In the genomic region with DNA sequence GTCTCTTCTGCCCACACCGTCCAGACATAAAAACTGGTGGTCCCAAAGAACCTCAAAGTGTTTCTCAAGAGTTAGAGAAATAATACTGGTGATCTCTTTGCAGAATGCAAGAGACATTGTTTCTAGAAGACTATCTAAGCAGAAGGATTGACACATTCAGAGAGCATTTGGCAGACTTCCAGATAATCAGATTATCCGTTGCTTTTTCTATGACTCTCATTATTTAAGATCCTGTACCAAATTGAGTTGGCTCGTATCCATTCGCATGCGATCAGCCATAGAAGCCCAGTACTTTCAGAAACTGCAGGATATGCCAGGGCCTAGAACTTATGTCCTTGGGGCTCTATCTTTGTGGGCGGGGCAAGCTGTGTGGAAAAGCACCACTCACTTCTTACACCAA, we compare ENCODE assay signal across 21 mouse cellular contexts.
DNase-seq lines count a peak whose midpoint lies in the region; ATAC-seq and TF ChIP-seq lines count a peak whose summit lies in the region.
"Had no signal": no experiment of that assay in that cellular context is flagged by ENCODE, and none has a peak within 500 bp of the region (broad histone marks: within the 10 kb centered on the region; RNA-seq: fewer than 3 reads in every experiment).

No protein-coding gene starts in this region.

- no peaks in the 10 kb centered on the region for H3K9me3 ChIP-seq in forebrain, embryonic 13.5 days (replicated peaks)
- H3K9me3 ChIP-seq in forebrain, embryonic 15.5 days: no peaks in the 10 kb centered on the region
- H3K9me3 ChIP-seq in lung, embryonic 14.5 days (ENCODE audit: low read depth, low read length): no peaks in the 10 kb centered on the region
- H3K9me3 ChIP-seq: embryonic facial prominence, embryonic 13.5 days; limb, embryonic 13.5 days had no signal

- no peaks in the 10 kb centered on the region for H3K36me3 ChIP-seq in forebrain, embryonic 13.5 days (ENCODE audit: poor library complexity, severe bottlenecking)
- no peaks in the 10 kb centered on the region for H3K36me3 ChIP-seq in forebrain, embryonic 15.5 days
- no peaks in the 10 kb centered on the region for H3K36me3 ChIP-seq in lung, embryonic 14.5 days (ENCODE audit: insufficient read depth)
- H3K36me3 ChIP-seq: embryonic facial prominence, embryonic 13.5 days; limb, embryonic 13.5 days had no signal

- DNase-seq in lung, embryonic 14.5 days: peak; percentile 20
- DNase-seq in lung, postnatal 10 days: no peak
- DNase-seq in MN1 (ENCODE audit: low spot score): peak; percentile 34
- no peak for DNase-seq in layer of hippocampus, adult 8-10 months (ENCODE audit: low spot score in 2 of 2)
- DNase-seq: adrenal gland, postnatal 10 days; cerebellum, adult 11 months; cerebellum, postnatal 14 days; gastrocnemius, postnatal 14 days; heart, adult 2 months; heart, postnatal 4 days; kidney, adult 8-10 months; kidney, postnatal 25 days; thymus, adult 18-20 months; thymus, postnatal 4 days had no signal

- H3K4me1 ChIP-seq in forebrain, embryonic 13.5 days: peaks cover 12% of the 10 kb centered on the region; the same call in 1 of the 2 replicates
- peaks cover 13% of the 10 kb centered on the region for H3K4me1 ChIP-seq in forebrain, embryonic 15.5 days
- no peaks in the 10 kb centered on the region for H3K4me1 ChIP-seq in lung, embryonic 14.5 days (ENCODE audit: insufficient read depth)
- H3K4me1 ChIP-seq: embryonic facial prominence, embryonic 13.5 days had no signal

- peak overlapping the region; percentile 44; the same call in 1 of the 2 replicates for H3K27ac ChIP-seq in forebrain, embryonic 13.5 days
- no peak overlapping the region; the same call in 1 of the 2 replicates for H3K27ac ChIP-seq in forebrain, embryonic 15.5 days (replicated peaks)
- no peak overlapping the region for H3K27ac ChIP-seq in lung, embryonic 14.5 days (ENCODE audit: low read depth)
- H3K27ac ChIP-seq: embryonic facial prominence, embryonic 13.5 days; heart, adult 2 months; limb, embryonic 13.5 days; liver, embryonic 14.5 days had no signal

- no peak overlapping the region for H3K4me2 ChIP-seq in forebrain, embryonic 13.5 days
- no peak overlapping the region for H3K4me2 ChIP-seq in forebrain, embryonic 15.5 days (replicated peaks)
- no peak overlapping the region for H3K4me2 ChIP-seq in lung, embryonic 14.5 days
- H3K4me2 ChIP-seq: embryonic facial prominence, embryonic 13.5 days; limb, embryonic 13.5 days had no signal

- 24% methylated on average over 6 of the region's 6 CpGs for WGBS in forebrain, embryonic 13.5 days
- WGBS in forebrain, embryonic 15.5 days: 25% methylated on average over 6 of the region's 6 CpGs
- WGBS in lung, embryonic 14.5 days: 75% methylated on average over 6 of the region's 6 CpGs

- no peaks in the 10 kb centered on the region for H3K27me3 ChIP-seq in forebrain, embryonic 13.5 days
- no peaks in the 10 kb centered on the region for H3K27me3 ChIP-seq in forebrain, embryonic 15.5 days
- H3K27me3 ChIP-seq in lung, embryonic 14.5 days (ENCODE audit: insufficient read depth, low read length): no peaks in the 10 kb centered on the region
- H3K27me3 ChIP-seq: embryonic facial prominence, embryonic 13.5 days; limb, embryonic 13.5 days; Patski had no signal

- H3K4me3 ChIP-seq in forebrain, embryonic 13.5 days: no peak overlapping the region
- H3K4me3 ChIP-seq in forebrain, embryonic 15.5 days: no peak overlapping the region
- no peak overlapping the region for H3K4me3 ChIP-seq in lung, embryonic 14.5 days (ENCODE audit: low read depth, low read length)
- H3K4me3 ChIP-seq: embryonic facial prominence, embryonic 13.5 days; heart, adult 2 months; limb, embryonic 13.5 days had no signal

- H3K9ac ChIP-seq in forebrain, embryonic 13.5 days: no peak overlapping the region
- no peak overlapping the region for H3K9ac ChIP-seq in forebrain, embryonic 15.5 days (replicated peaks)
- no peak overlapping the region for H3K9ac ChIP-seq in lung, embryonic 14.5 days
- H3K9ac ChIP-seq: embryonic facial prominence, embryonic 13.5 days; limb, embryonic 13.5 days; liver, embryonic 14.5 days had no signal

- ATAC-seq in forebrain, embryonic 13.5 days: peak; percentile 21; the same call in 1 of the 2 replicates
- ATAC-seq in forebrain, embryonic 15.5 days (replicated peaks): no peak
- no peak for ATAC-seq in lung, embryonic 14.5 days (ENCODE audit: insufficient read depth)
- peak; percentile 29 for ATAC-seq in megakaryocyte progenitor cell, adult 5-6 weeks (replicated peaks; ENCODE audit: poor library complexity)
- ATAC-seq: Patski had no signal

- no peak for TF ChIP-seq CTCF in lung, embryonic 14.5 days (IDR thresholded peaks at IDR 0.05; ENCODE audit: low read depth)

Comparison
In these comparisons a context has a peak if more than half of its experiments do, and no peak if none do; other contexts are left out.
1. ATAC-seq: peak in forebrain, embryonic 13.5 days (single experiment) and megakaryocyte progenitor cell, adult 5-6 weeks (single experiment); none in forebrain, embryonic 15.5 days (single experiment) and lung, embryonic 14.5 days (single experiment).
2. DNase-seq: peak in lung, embryonic 14.5 days (single experiment) and MN1 (single experiment); none in lung, postnatal 10 days (single experiment) and layer of hippocampus, adult 8-10 months (0 of 2).